Mouse (Mus musculus) adrenal gland, postnatal 36 days (tissue): ENCODE data around the gene Samt4. TPM values are rescaled to one million over a fixed set of nuclear protein-coding genes. Genes with fewer than 3 reads are reported as not detected.
"Not testable (repeated sequence)": the region's sequence is repeated elsewhere in the genome, so short reads cannot be mapped to it uniquely, and the experiment has no call there.

Experiments
- DNase-seq, 2 experiments: peaks; one replicate each; pipeline ENCODE4 v3.0.0; 2021; ENCODE audit warnings: mixed read lengths in 1 of 2
- long read RNA-seq, 2 experiments: library from polyadenylated mRNA; stranded (forward); transcript quantifications; one replicate each; pipeline ENCODE4 v2.0.0; 2021; ENCODE audit warnings: borderline sequencing depth in 2 of 2
- total RNA-seq, 2 experiments: library from RNA; stranded (reverse); gene quantifications; 2 replicates each; pipeline ENCODE4 v1.2.3; 2021

Samt4 gene
- total RNA-seq, result not detected
- long read RNA-seq, experiment 1, result 0 reads
- long read RNA-seq, experiment 2, result 0 reads

- no peak for DNase-seq
Observed at GRCm38 (mm10) chrX:154481702-154482101, at the start of gene Samt4. Gene Samt4, plus strand, starts transcription at chrX:154482002.

GRCm38 (mm10) chrX:154443696-154444095 lies 38.1 kb upstream of the Samt4 start:
- DNase-seq, result not testable (repeated sequence)

- DNase-seq, result not testable (repeated sequence)
Observed at GRCm38 (mm10) chrX:154468386-154468785, 13.4 kb upstream of the Samt4 start.

Other genes with a start within 250 kb of the Samt4 start
- gene 4930524N10Rik, start 138.6 kb upstream of the Samt4 start, total RNA-seq, result not detected
- gene Samt2, start 97.4 kb downstream of the Samt4 start, total RNA-seq, result not detected